Mouse (Mus musculus) kidney, postnatal 0 days (tissue): Measurements from ENCODE around the gene Sgta. TPM values are rescaled to one million over a fixed set of nuclear protein-coding genes. Genes with fewer than 3 reads are reported as not detected.
"Not testable (repeated sequence)": the region's sequence is repeated elsewhere in the genome, so short reads cannot be mapped to it uniquely, and the experiment has no call there.

ENCODE experiments used
- ATAC-seq: fragments of 200-750 bp; cut with Nextera tagmentation; replicated peaks from 2 replicates; pipeline ENCODE4 v1.8.0; 2017; ENCODE audit warnings: low read depth, moderate number of reproducible peaks, moderate TSS enrichment, moderate library complexity; ENCODE audit not compliant: low FRiP score
- DNase-seq: peaks from one replicate; pipeline ENCODE4 v3.0.0-alpha.2; 2016; ENCODE audit warnings: low spot score
- H3K27ac ChIP-seq: fragments of 300-500 bp; sonication (generic); 2 replicates; pipeline ENCODE4 v1.5.1; 2014; ENCODE audit warnings: mild to moderate bottlenecking
- H3K27me3 ChIP-seq: fragments of 300-500 bp; sonication (generic); 2 replicates; pipeline ENCODE4 v1.6.1; 2014; ENCODE audit warnings: low read length, mixed read lengths; ENCODE audit not compliant: insufficient read depth
- H3K36me3 ChIP-seq: fragments of 300-500 bp; sonication (generic); 2 replicates; pipeline ENCODE4 v1.6.1; 2014; ENCODE audit warnings: low read length, mixed read lengths; ENCODE audit not compliant: insufficient read depth
- H3K4me1 ChIP-seq: fragments of 300-500 bp; sonication (generic); replicated peaks from 2 replicates; pipeline ENCODE4 v1.6.1; 2014; ENCODE audit warnings: antibody characterized with exemption, low read length, mixed read lengths; ENCODE audit not compliant: insufficient read depth
- H3K4me2 ChIP-seq: fragments of 300-500 bp; sonication (generic); 2 replicates; pipeline ENCODE4 v1.6.1; 2014; ENCODE audit warnings: mild to moderate bottlenecking, low read length, moderate library complexity, mixed read lengths
- H3K4me3 ChIP-seq: fragments of 300-500 bp; sonication (generic); replicated peaks from 2 replicates; pipeline ENCODE4 v1.5.1; 2014; ENCODE audit warnings: low read depth, low read length
- H3K9ac ChIP-seq: fragments of 300-500 bp; sonication (generic); 2 replicates; pipeline ENCODE4 v1.6.1; 2014; ENCODE audit warnings: low read depth, low read length
- H3K9me3 ChIP-seq: fragments of 300-500 bp; sonication (generic); replicated peaks from 2 replicates; pipeline ENCODE4 v1.6.1; 2016; ENCODE audit warnings: low read length, inconsistent platforms, mixed read lengths
- CTCF ChIP-seq: IDR thresholded peaks from 2 replicates; pipeline ENCODE4 v1.5.1; 2016; ENCODE audit warnings: antibody characterized with exemption, low read depth, mild to moderate bottlenecking, moderate library complexity
- WGBS: fragments of 180-500 bp; shearing (Covaris S2); extraction: QIAGEN DNeasy Blood & Tissue Kit; methylation state at CpG from one replicate; pipeline ENCODE4 v1.1.7; 2014; 5-methylcytosine and 5-hydroxymethylcytosine counted together
- polyA plus RNA-seq: library from polyadenylated mRNA; unstranded; fragments of >200 nt; fragmentation: Nextera tagmentation; extraction: Ambion mirVana; gene quantifications from 2 replicates; pipeline ENCODE4 v1.2.1, GENCODE M21; 2015

The Sgta gene
- polyA plus RNA-seq, 1 experiment from 2014 or later, result 161 TPM

GRCm38 (mm10) chr10:81062710-81063109 lies 2.7 kb upstream of the Sgta start:
- H3K36me3 ChIP-seq, result no peaks in the 10 kb centered on the region
- no peak overlapping the region for H3K4me3 ChIP-seq
- no peaks in the 10 kb centered on the region for H3K9me3 ChIP-seq
- no peaks in the 10 kb centered on the region for H3K27me3 ChIP-seq
- no peak overlapping the region for H3K4me2 ChIP-seq
- H3K27ac ChIP-seq, result no peak overlapping the region
- no peak for DNase-seq
- TF ChIP-seq CTCF, result no peak
- peaks cover 12% of the 10 kb centered on the region; the same call in 1 of the 2 replicates for H3K4me1 ChIP-seq
- ATAC-seq, result no peak
- H3K9ac ChIP-seq, result no peak overlapping the region
- 53% methylated on average over 4 of the region's 4 CpGs for WGBS

GRCm38 (mm10) chr10:81058896-81059295 lies 1.1 kb downstream of the Sgta start:
- DNase-seq (no peak), ATAC-seq (no peak)
- Histone ChIP-seq H3K9me3 (no peaks in the 10 kb centered on the region), H3K27me3 (no peaks in the 10 kb centered on the region), H3K27ac (no peak overlapping the region), H3K9ac (peak overlapping the region; percentile 84; the same call in 1 of the 2 replicates), H3K4me2 (peak overlapping the region; percentile 80), H3K4me1 (peaks cover 12% of the 10 kb centered on the region; the same call in 1 of the 2 replicates), H3K36me3 (no peaks in the 10 kb centered on the region), H3K4me3 (peak overlapping the region; percentile 86; the same call in 1 of the 2 replicates)
- WGBS, result 83% methylated on average over 6 of the region's 6 CpGs
- no peak for TF ChIP-seq CTCF

GRCm38 (mm10) chr10:81057406-81058130 lies 2.4 kb downstream of the Sgta start:
- WGBS, result 88% methylated on average over 23 of the region's 23 CpGs
- H3K27me3 ChIP-seq, result no peaks in the 10 kb centered on the region
- no peak overlapping the region for H3K4me2 ChIP-seq
- no peak overlapping the region for H3K9ac ChIP-seq
- H3K36me3 ChIP-seq, result no peaks in the 10 kb centered on the region
- DNase-seq (no peak), ATAC-seq (no peak)
- no peak overlapping the region for H3K27ac ChIP-seq
- H3K4me3 ChIP-seq, result no peak overlapping the region
- no peak for TF ChIP-seq CTCF
- no peaks in the 10 kb centered on the region for H3K9me3 ChIP-seq
- H3K4me1 ChIP-seq, result peaks cover 12% of the 10 kb centered on the region; the same call in 1 of the 2 replicates

GRCm38 (mm10) chr10:81055802-81056340 lies 4.1 kb downstream of the Sgta start:
- DNase-seq, H3K4me3 ChIP-seq, H3K9me3 ChIP-seq, H3K27me3 ChIP-seq, H3K9ac ChIP-seq, H3K27ac ChIP-seq, ATAC-seq, H3K4me2 ChIP-seq: not testable (repeated sequence)
- Histone ChIP-seq H3K4me1 (peaks cover 12% of the 10 kb centered on the region; the same call in 1 of the 2 replicates), H3K36me3 (peaks cover 15% of the 10 kb centered on the region)
- WGBS, result 82% methylated on average over 11 of the region's 11 CpGs

GRCm38 (mm10) chr10:81055169-81055568 lies 4.8 kb downstream of the Sgta start:
- Histone ChIP-seq H3K4me1 (peaks cover 12% of the 10 kb centered on the region; the same call in 1 of the 2 replicates), H3K9ac (no peak overlapping the region), H3K4me2 (no peak overlapping the region), H3K27ac (no peak overlapping the region), H3K36me3 (peaks cover 22% of the 10 kb centered on the region), H3K27me3 (no peaks in the 10 kb centered on the region), H3K9me3 (no peaks in the 10 kb centered on the region), H3K4me3 (no peak overlapping the region)
- DNase-seq (no peak), ATAC-seq (no peak)
- TF ChIP-seq CTCF, result no peak
- WGBS, result 90% methylated on average over 6 of the region's 6 CpGs

- Histone ChIP-seq H3K27ac (no peak overlapping the region), H3K9me3 (no peaks in the 10 kb centered on the region), H3K4me2 (no peak overlapping the region), H3K9ac (no peak overlapping the region), H3K4me3 (no peak overlapping the region), H3K4me1 (no peaks in the 10 kb centered on the region), H3K27me3 (no peaks in the 10 kb centered on the region), H3K36me3 (peaks cover 48% of the 10 kb centered on the region)
- no peak for DNase-seq
- TF ChIP-seq CTCF, result no peak
- 93% methylated on average over 5 of the region's 5 CpGs for WGBS
- no peak for ATAC-seq
Measured at GRCm38 (mm10) chr10:81052577-81052976, 7.4 kb downstream of the Sgta start.
